Mouse (Mus musculus) spleen, adult 2 months (tissue): ENCODE results near the gene Ndnf.

Experiments used
- CTCF ChIP-seq: fragments of 200-500 bp; IDR thresholded peaks from 2 replicates; pipeline ENCODE4 v1.5.1; 2011; ENCODE audit warnings: mild to moderate bottlenecking, inconsistent platforms; ENCODE audit not compliant: insufficient read depth, insufficient read length, insufficient replicate concordance; ENCODE audit errors: extremely low read depth
- POLR2A ChIP-seq: fragments of 200-500 bp; IDR thresholded peaks from 2 replicates; pipeline ENCODE4 v1.6.1; 2011; ENCODE audit warnings: low read depth, low read length, inconsistent platforms

DNA sequence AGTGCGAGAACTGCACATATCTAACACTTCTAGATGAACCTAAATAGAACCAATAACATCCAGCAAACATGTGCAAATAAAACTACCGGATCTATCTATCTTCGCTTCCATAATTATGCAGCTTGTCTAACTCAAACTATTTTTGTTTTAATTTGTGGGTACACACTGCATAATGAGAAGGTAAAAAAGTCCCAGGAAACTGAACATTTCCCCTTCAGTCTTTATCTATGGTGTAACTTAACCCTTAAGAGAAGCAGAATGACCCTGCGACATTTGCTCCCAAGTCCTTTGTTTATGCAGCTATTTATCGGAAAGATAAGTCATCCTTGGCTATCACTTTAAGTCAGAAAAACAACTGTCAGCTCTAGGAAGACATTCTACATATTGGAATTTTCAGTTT lies 39.2 kb upstream of the Ndnf start:
- no peak for TF ChIP-seq CTCF
- TF ChIP-seq POLR2A, result no peak
